Mouse (Mus musculus) T-helper 1 cell (primary cell): ENCODE measurements around the gene Rpl18a.

Source experiments
- in situ Hi-C: fragments of 300-600 bp; cut with MboI, MseI; formaldehyde crosslinking; loops from one replicate; pipeline ENCODE4 v1.15.1; 2025; ENCODE audit warnings: high pct_unique_total_duplicates

The Rpl18a gene

GRCm38 (mm10) chr8:70884186-70884585 lies 13.0 kb downstream of the Rpl18a start:
- in situ Hi-C loops = no loop called here

GRCm38 (mm10) chr8:70880546-70880945 lies 16.7 kb downstream of the Rpl18a start:
- in situ Hi-C loops = no loop called here

- in situ Hi-C loops = no loop called here
Observed at GRCm38 (mm10) chr8:70880126-70880525, 17.1 kb downstream of the Rpl18a start.

GRCm38 (mm10) chr8:70879500-70879899 lies 17.7 kb downstream of the Rpl18a start:
- in situ Hi-C loops = no loop called here

- in situ Hi-C loops = no loop called here
Observed at GRCm38 (mm10) chr8:70878178-70878577, 19.0 kb downstream of the Rpl18a start.

GRCm38 (mm10) chr8:70876382-70876781 lies 20.8 kb downstream of the Rpl18a start:
- in situ Hi-C loops = no loop called here

- in situ Hi-C loops = no loop called here
Observed at GRCm38 (mm10) chr8:70874441-70874840, 22.8 kb downstream of the Rpl18a start.

- in situ Hi-C loops = no loop called here
Observed at GRCm38 (mm10) chr8:70873364-70873985, 23.7 kb downstream of the Rpl18a start, which contains the start of gene Ccdc124. Gene Ccdc124, minus strand, starts transcription at chr8:70873935.

GRCm38 (mm10) chr8:70872643-70873363 lies 24.4 kb downstream of the Rpl18a start:
- in situ Hi-C loops = no loop called here

GRCm38 (mm10) chr8:70871195-70871807 lies 25.9 kb downstream of the Rpl18a start:
- in situ Hi-C loops = no loop called here

GRCm38 (mm10) chr8:70869601-70870041 lies 27.6 kb downstream of the Rpl18a start:
- in situ Hi-C loops = no loop called here

- in situ Hi-C loops = no loop called here
Observed at GRCm38 (mm10) chr8:70869199-70869571, 28.0 kb downstream of the Rpl18a start.

- in situ Hi-C loops = no loop called here
Observed at GRCm38 (mm10) chr8:70868559-70869198, 28.5 kb downstream of the Rpl18a start.

GRCm38 (mm10) chr8:70866566-70866965 lies 30.6 kb downstream of the Rpl18a start:
- in situ Hi-C loops = no loop called here

- in situ Hi-C loops = no loop called here
Observed at GRCm38 (mm10) chr8:70866001-70866520, 31.2 kb downstream of the Rpl18a start.

- in situ Hi-C loops = no loop called here
Observed at GRCm38 (mm10) chr8:70865350-70866000, 31.7 kb downstream of the Rpl18a start.

GRCm38 (mm10) chr8:70864712-70865221 lies 32.4 kb downstream of the Rpl18a start:
- in situ Hi-C loops = no loop called here

- in situ Hi-C loops = no loop called here
Observed at GRCm38 (mm10) chr8:70863956-70864711, 33.1 kb downstream of the Rpl18a start.

- in situ Hi-C loops = no loop called here
Observed at GRCm38 (mm10) chr8:70862824-70863641, 34.2 kb downstream of the Rpl18a start, which contains the start of gene Kcnn1. Gene Kcnn1, minus strand, starts transcription at chr8:70863258.

GRCm38 (mm10) chr8:70857516-70857915 lies 39.7 kb downstream of the Rpl18a start:
- in situ Hi-C loops = no loop called here
